Mouse (Mus musculus) CD4-positive, CD25-positive, alpha-beta regulatory T cell (primary cell): ENCODE data around the gene Fcna. TPM values are rescaled to one million over a fixed set of nuclear protein-coding genes. Genes with fewer than 3 reads are reported as not detected.

ENCODE experiments used
- polyA plus RNA-seq: library from polyadenylated mRNA; unstranded; fragments of 100-300 nt; shearing (Covaris generic); gene quantifications from one replicate; pipeline ENCODE4 v1.2.1, GENCODE M21; 2017

Gene Fcna
- 2.9 TPM for polyA plus RNA-seq

DNA sequence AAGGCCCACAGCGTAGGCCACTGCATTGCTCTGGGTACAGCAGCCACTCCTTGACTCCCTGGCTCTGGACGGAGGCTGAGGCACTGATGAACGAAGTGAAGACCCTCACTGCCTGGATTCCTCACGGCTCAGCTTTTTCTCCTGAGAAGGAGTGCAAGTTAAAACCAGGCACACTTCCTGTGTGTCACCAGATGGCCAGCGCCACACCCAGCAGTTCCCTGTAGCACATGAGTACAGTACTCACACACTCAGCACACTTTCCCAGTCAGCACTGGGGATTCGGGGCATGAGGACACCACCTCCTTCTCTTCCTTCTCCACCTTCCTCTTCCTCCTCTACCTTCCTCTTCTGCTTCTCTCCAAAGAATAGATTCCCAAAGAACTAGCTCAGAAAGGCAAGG, at the start of gene Fcna:
TSS of gene Fcna (minus strand) at position 220 of the 400 bp plus-strand sequence.

DNA sequence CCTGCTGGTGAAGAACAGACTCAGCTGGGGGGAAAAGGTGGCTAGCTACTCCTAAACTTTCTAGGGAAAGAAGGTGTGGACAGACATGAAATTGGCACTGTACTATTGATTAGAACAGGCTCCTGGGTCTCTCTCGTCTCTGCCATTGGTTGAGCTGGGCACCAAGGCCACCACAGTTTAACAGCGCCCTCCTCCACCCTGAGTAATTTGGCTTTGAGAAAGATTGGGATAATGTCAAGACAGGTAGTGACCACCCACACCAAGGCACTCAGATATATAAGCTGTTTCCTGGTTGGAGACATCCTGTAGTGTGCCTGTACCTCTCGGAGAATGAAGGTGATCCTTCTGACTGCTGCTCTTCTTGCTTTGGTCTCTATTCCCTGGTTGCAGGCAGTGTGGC, 48.7 kb upstream of the Fcna start, which contains the start of gene Lcn6:
TSS of gene Lcn6 (plus strand) at position 301 of the 400 bp plus-strand sequence.

DNA sequence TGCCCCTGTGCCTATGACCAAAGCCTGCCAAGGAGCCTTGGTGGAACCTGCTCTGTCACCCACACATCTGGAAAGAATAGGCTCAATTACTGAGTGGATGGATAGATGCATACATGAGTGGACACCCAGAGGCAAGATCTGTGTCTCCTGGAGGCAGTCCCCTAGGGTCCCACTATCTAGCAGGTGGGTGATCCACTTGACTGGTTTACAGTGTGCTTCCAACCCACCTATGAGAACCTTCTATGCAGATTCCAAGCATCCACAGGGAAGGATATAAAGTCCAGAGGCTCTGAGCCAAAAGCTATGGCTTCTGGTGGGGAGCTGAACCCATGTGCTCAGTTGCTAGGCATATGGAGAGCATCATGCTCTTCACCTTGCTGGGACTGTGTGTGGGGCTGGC, 29.8 kb upstream of the Fcna start, which contains the start of gene Lcn5:
TSS of gene Lcn5 (plus strand) at position 301 of the 400 bp plus-strand sequence.

DNA sequence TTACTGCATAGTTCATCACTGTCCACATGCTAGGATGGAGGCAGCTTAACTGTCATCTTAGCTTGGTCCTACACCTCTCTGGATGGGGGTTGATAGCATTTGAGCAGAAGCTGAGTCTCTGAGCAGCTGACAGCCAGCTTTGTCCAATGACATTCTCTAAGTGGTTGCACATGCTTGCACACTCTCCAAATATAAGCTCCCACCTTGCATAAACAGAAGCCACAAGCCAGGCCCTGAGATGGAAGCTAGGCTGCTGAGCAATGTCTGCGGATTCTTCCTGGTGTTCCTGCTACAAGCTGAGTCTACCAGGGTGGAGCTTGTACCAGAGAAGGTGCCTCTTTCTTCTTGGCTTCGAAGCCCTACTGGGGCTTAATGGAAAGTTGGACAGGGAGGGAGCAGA, 25.1 kb upstream of the Fcna start, which contains the start of gene Lcn8:
TSS of gene Lcn8 (plus strand) at position 219 of the 400 bp plus-strand sequence.

DNA sequence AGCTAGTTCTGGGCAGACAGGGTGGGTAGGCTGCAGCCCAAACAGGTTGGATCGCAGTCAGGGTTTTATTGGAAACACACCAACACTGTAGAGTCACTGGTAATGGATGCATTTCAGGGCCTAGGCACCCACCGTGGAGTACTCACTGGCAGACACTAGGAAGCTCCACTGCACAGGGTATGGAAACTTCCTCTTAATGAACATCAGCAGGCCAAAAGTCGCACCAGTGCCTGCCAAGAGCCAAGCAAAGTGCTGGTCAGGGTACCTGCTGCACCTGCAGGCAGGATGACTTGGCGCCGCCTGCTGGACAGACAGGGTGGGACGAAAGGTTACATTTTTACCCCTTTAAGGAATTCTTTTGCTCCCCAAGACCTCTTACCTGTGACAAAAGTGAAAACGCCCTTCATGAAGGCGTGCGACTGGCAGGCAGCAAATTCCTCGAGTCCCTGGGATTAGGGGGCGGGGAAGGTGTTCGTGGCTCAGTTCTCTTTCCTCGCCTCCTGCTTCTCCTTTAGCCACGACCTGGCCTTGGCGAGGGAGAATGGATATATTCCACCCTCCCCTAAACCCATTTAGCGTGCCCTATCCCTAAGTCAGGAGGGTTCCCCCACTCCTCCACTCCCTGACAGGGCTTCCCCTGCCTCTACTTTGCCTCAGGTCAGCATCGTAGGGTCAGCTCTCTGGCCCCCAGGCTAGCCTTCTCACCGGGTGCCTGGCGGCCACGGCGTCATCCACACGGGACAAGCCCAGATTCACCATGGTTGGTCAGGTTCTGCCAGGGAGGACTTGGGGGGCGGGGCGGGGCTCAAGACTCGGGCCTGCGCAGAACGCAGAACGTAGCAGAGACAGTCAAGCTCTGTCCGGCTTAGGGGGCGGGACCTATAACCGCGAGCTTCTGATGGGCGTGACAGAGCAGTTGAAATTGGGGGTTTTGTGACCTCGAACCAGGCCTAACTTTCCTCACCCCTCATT, 6.3 kb downstream of the Fcna start, which contains the start of gene Tmem141:
TSS of gene Tmem141 (minus strand) at position 777 of the 972 bp plus-strand sequence.

DNA sequence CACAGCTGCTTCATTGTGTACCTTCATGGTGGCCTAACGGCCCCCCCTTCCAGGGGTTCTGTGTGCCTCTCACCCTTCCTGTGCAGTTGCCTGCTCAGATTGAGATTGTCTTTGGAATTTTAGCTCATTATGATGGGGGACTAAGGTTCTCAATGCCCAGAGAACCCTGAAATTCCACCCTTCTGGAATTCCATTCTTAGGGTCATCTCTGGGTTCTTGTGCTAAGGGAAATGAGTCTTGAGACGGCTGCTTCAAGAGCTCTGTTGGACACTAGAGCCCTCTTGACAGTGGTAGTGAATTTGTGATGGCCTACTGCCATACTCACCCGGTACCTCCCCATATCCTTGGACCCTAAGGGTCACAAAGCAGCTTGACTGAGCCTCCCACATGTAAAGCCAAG, 10.3 kb downstream of the Fcna start, which contains the start of gene Ccdc183:
TSS of gene Ccdc183 (minus strand) at position 101 of the 400 bp plus-strand sequence.

DNA sequence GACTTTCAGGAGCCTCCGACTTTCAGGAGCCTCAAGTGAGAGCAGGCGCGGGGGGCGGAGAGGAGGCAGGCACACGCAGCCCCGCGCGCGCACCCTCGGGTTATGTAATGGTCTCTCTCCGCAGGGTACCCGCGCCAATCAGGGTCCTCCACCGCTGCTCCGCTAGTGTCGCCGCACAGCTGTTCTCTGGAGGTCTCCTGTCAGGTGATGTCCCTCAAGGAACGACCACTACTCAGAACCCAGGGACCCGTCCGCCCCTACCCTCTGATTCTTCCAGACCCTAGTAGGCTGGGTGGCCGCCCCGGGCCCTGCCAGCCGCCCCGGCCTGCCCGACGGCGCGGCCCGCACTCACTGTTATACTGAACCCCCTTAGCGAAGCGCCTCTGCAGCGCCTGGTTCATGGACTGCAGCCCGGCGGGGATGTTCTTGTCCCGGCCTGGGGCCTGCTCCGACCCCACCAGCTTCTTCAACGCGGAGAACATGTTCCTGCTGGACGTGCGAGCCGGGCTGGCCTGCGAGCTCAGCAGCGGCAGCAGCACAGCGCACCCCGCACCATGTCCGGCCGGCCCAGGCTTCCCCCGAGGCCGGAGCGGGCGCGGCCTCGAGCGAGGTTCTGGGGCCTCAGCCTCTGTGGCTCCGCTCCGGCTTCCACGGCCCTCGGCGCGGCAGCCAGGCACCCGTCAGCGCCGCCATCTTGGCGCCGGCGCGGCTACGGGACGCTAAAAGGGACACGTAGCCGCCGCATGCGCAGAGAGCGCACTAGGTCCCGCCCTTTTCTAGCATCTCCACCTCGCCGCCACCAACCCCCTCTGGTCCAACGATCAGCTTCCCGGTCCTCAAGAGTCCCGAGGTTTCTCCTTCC, 19.8 kb downstream of the Fcna start, which contains the start of gene Rabl6:
TSS of gene Rabl6 (minus strand) at position 761 of the 862 bp plus-strand sequence.

DNA sequence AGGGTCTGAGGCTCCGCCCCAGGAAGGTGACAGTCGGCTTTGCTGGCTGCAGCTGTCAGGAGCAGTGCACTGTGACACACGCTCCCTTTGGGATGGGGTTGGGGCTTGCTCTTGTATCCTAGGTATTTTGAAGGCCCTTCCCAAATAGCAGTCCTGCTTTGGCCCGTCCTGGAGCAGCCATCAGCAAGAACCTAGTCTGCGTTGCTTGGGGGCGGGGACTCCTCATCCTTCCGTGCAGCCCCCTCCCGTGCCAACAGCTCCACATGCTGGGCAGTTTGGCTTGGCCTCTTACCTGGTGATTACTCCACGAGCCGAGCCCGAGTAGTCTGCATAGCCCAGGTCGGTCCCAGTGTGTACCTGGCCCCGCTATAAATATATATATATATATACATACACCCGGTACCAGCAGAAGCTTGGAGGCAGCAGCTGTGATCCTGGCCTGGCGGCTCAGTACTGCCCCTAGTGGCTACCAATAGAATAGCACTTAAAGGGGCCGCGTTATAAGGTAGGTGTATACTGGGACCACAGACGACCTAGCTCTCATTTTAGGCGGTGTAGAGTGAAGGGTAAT, 46.5 kb downstream of the Fcna start, which contains the start of gene Ajm1:
TSS of gene Ajm1 (minus strand) at position 464 of the 571 bp plus-strand sequence.

Other genes starting within 250 kb of the Fcna start
- not detected for gene Entpd2, start 232.2 kb downstream of the Fcna start, polyA plus RNA-seq
- 0.96 TPM for gene Npdc1, start 228.7 kb downstream of the Fcna start, polyA plus RNA-seq
- 5.3 TPM for gene Fut7, start 204.8 kb downstream of the Fcna start, polyA plus RNA-seq
- gene Abca2, start 199.3 kb downstream of the Fcna start, polyA plus RNA-seq = 74.7 TPM
- 3.2 TPM for gene Clic3, start 171.2 kb downstream of the Fcna start, polyA plus RNA-seq
- 112 TPM for gene Paxx, start 166.9 kb downstream of the Fcna start, polyA plus RNA-seq
- not detected for gene Ptgds, start 158.0 kb downstream of the Fcna start, polyA plus RNA-seq
- not detected for gene Lcn12, start 134.1 kb downstream of the Fcna start, polyA plus RNA-seq
- gene Fbxw5, start 127.3 kb downstream of the Fcna start, polyA plus RNA-seq = 110 TPM
- gene C8g, start 126.3 kb downstream of the Fcna start, polyA plus RNA-seq = 9.6 TPM
- gene Traf2, start 81.1 kb downstream of the Fcna start, polyA plus RNA-seq = 80.4 TPM
- 341 TPM for gene Edf1, start 70.2 kb downstream of the Fcna start, polyA plus RNA-seq
- 1.4 TPM for gene Mamdc4, start 53.2 kb downstream of the Fcna start, polyA plus RNA-seq
- 72.2 TPM for gene Phpt1, start 52.8 kb downstream of the Fcna start, polyA plus RNA-seq
- gene Ajm1, start 46.3 kb downstream of the Fcna start, polyA plus RNA-seq = 0.20 TPM
- 51.6 TPM for gene Rabl6, start 19.5 kb downstream of the Fcna start, polyA plus RNA-seq
- gene Ccdc183, start 10.4 kb downstream of the Fcna start, polyA plus RNA-seq = not detected
- 1.1 TPM for gene Tmem141, start 6.0 kb downstream of the Fcna start, polyA plus RNA-seq
- gene Lcn8, start 25.1 kb upstream of the Fcna start, polyA plus RNA-seq = not detected
- not detected for gene Lcn5, start 29.9 kb upstream of the Fcna start, polyA plus RNA-seq
- not detected for gene Lcn6, start 48.8 kb upstream of the Fcna start, polyA plus RNA-seq
- 0.22 TPM for gene Lcn10, start 54.7 kb upstream of the Fcna start, polyA plus RNA-seq
- gene Obp2a, start 72.0 kb upstream of the Fcna start, polyA plus RNA-seq = not detected
- 177 TPM for gene Bmyc, start 78.7 kb upstream of the Fcna start, polyA plus RNA-seq
- gene Obp2b, start 109.0 kb upstream of the Fcna start, polyA plus RNA-seq = not detected
- gene Lcn3, start 137.5 kb upstream of the Fcna start, polyA plus RNA-seq = not detected
- gene Lcn11, start 149.0 kb upstream of the Fcna start, polyA plus RNA-seq = not detected
- gene Gm13539, start 154.2 kb upstream of the Fcna start, polyA plus RNA-seq = not detected
- not detected for gene Glt6d1, start 187.8 kb upstream of the Fcna start, polyA plus RNA-seq
- gene Lcn9, start 195.1 kb upstream of the Fcna start, polyA plus RNA-seq = not detected
- not detected for gene Sohlh1, start 219.2 kb upstream of the Fcna start, polyA plus RNA-seq
- 0.12 TPM for gene Kcnt1, start 235.7 kb upstream of the Fcna start, polyA plus RNA-seq